Mouse (Mus musculus): ENCODE results near the gene Dlx2.

GRCm38 (mm10) chr2:71533094-71533493, 13.5 kb downstream of the Dlx2 start:
- TF ChIP-seq CTCF (IDR thresholded peaks at IDR 0.05; ENCODE audit: low read depth): no peak
- no peak for TF ChIP-seq EP300 (IDR thresholded peaks at IDR 0.05; ENCODE audit: low read depth)
